Mouse (Mus musculus): ENCODE results near the gene Otx2. TPM values are rescaled to one million over a fixed set of nuclear protein-coding genes. Genes with fewer than 3 reads are reported as not detected.

Otx2 gene
- not detected in 2 replicates for polyA plus RNA-seq (2012; rRNA removed)

DNA sequence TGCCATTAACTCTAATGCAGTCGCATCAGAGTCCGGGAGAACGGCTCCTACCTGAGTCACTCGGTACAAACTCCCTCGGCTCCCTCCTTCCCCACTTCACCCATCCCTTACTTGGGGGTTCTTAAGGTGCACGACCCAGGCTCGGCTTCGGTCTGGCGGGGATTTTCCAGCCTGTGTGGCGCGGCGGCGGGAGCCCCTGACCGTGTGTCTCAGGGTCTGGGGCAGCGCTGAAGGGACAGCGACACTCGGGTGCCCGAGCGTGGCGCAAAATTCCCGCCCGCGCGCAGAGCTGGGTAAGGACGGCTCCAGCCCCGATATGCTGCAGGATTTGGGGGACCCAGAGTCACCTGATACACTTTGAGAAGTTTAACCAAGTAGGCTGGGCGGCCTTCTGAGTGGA lies at the start of gene Otx2:
Gene Otx2 (minus strand): TSS at position 279 of the 400 bp plus-strand sequence.

Other genes starting within 250 kb of the Otx2 start
- 19.2 and 19.7 TPM in 2 replicates for gene Tmem260, start 227.7 kb downstream of the Otx2 start, polyA plus RNA-seq (2012; rRNA removed)